Mouse (Mus musculus) forebrain, embryonic 10.5 days (tissue): ENCODE data around the gene Pdcd7. TPM values are rescaled to one million over a fixed set of nuclear protein-coding genes. Genes with fewer than 3 reads are reported as not detected.

Source experiments
- polyA plus RNA-seq: library from polyadenylated mRNA; unstranded; fragments of >200 nt; fragmentation: Nextera tagmentation; extraction: Ambion mirVana; gene quantifications from 2 replicates; pipeline ENCODE4 v1.2.1, GENCODE M21; 2016

Gene Pdcd7
- polyA plus RNA-seq, 1 experiment from 2014 or later = 8.2 TPM

Other genes starting within 250 kb of the Pdcd7 start
- gene Igdcc4, start 244.6 kb upstream of the Pdcd7 start, polyA plus RNA-seq = 7.7 and 8.0 TPM in 2 replicates
- gene Igdcc3, start 204.9 kb upstream of the Pdcd7 start, polyA plus RNA-seq = 208 and 246 TPM in 2 replicates
- 7.0 and 8.5 TPM in 2 replicates for gene Parp16, start 150.8 kb upstream of the Pdcd7 start, polyA plus RNA-seq
- 0.14 TPM in 1 of 2 replicates, not detected in the other for gene Cilp, start 80.9 kb upstream of the Pdcd7 start, polyA plus RNA-seq
- 42.6 and 46.7 TPM in 2 replicates for gene Clpx, start 51.8 kb upstream of the Pdcd7 start, polyA plus RNA-seq
- gene Ubap1l, start 14.9 kb downstream of the Pdcd7 start, polyA plus RNA-seq = 0.42 and 0.65 TPM in 2 replicates
- gene Kbtbd13, start 45.5 kb downstream of the Pdcd7 start, polyA plus RNA-seq = 0.66 and 0.85 TPM in 2 replicates
- gene Rasl12, start 52.4 kb downstream of the Pdcd7 start, polyA plus RNA-seq = 6.3 and 7.2 TPM in 2 replicates
- not detected in 2 replicates for gene Slc51b, start 76.9 kb downstream of the Pdcd7 start, polyA plus RNA-seq
- 20.5 and 21.5 TPM in 2 replicates for gene Mtfmt, start 89.7 kb downstream of the Pdcd7 start, polyA plus RNA-seq
- gene Spg21, start 114.8 kb downstream of the Pdcd7 start, polyA plus RNA-seq = 93.8 TPM in 2 replicates
- not detected in 2 replicates for gene Ankdd1a, start 174.1 kb downstream of the Pdcd7 start, polyA plus RNA-seq
- 11.1 and 11.9 TPM in 2 replicates for gene Plekho2, start 233.9 kb downstream of the Pdcd7 start, polyA plus RNA-seq
- gene Pif1, start 241.1 kb downstream of the Pdcd7 start, polyA plus RNA-seq = 30.9 and 31.9 TPM in 2 replicates